Mouse (Mus musculus) kidney, adult 2 months (tissue): ENCODE measurements around the gene 1110051M20Rik.

Source experiments
- CTCF ChIP-seq: fragments of 200-500 bp; conservative IDR thresholded peaks from 2 replicates; pipeline ENCODE4 v1.5.1; 2011; ENCODE audit warnings: low read depth, mild to moderate bottlenecking, control low read depth, low read length, moderate library complexity, mixed read lengths; ENCODE audit not compliant: insufficient read depth, insufficient read length
- POLR2A ChIP-seq: fragments of 200-500 bp; IDR thresholded peaks from one replicate; pipeline ENCODE4 v1.6.1; 2011; ENCODE audit warnings: low read depth, low read length, control low read depth

- TF ChIP-seq POLR2A (no peak), CTCF (no peak)
These were observed 50.4 kb downstream of the 1110051M20Rik start for GRCm38 (mm10) chr2:91394078-91394477.
